Mouse (Mus musculus) bone marrow macrophage, adult 2 months (primary cell): ENCODE measurements around the gene Zfp74.

Source experiments
- CTCF ChIP-seq: IDR thresholded peaks from 2 replicates; pipeline ENCODE4 v1.5.1; 2012; ENCODE audit warnings: low read depth, mild to moderate bottlenecking, low read length, moderate library complexity
- POLR2A ChIP-seq: IDR thresholded peaks from 2 replicates; pipeline ENCODE4 v1.6.1; 2012; ENCODE audit warnings: mild to moderate bottlenecking, low read depth, low read length, borderline replicate concordance

DNA sequence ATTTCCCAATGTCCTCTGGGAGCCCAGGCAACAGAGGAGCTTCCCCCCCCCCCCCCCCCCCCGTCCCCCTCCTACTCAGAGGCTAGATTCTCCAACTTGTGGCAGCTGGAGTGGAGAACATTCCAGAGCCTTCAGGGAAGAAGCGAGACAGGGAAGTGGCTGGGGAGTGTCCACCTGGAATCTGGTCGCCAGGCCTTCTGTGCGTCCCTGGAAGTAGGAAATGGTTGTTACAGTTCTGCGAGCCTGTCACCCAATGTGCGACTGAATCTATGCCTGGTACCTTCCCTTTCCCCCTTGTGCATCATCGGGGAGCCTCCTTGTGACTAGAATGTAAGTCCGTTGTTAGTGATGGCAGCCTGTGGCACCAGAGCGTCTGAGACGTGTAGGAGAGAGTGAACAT, 2.4 kb upstream of the Zfp74 start:
- TF ChIP-seq CTCF (no peak), POLR2A (no peak)
